Mouse (Mus musculus) CH12F3 (cell line): Measurements from ENCODE around the gene Btbd7.

Source experiments
- in situ Hi-C: fragments of 300-500 bp; cut with MboI; formaldehyde crosslinking; loops from 2 replicates; pipeline ENCODE4 v1.14.3; 2020; ENCODE audit warnings: low sequenced_read_pairs

The Btbd7 gene

DNA sequence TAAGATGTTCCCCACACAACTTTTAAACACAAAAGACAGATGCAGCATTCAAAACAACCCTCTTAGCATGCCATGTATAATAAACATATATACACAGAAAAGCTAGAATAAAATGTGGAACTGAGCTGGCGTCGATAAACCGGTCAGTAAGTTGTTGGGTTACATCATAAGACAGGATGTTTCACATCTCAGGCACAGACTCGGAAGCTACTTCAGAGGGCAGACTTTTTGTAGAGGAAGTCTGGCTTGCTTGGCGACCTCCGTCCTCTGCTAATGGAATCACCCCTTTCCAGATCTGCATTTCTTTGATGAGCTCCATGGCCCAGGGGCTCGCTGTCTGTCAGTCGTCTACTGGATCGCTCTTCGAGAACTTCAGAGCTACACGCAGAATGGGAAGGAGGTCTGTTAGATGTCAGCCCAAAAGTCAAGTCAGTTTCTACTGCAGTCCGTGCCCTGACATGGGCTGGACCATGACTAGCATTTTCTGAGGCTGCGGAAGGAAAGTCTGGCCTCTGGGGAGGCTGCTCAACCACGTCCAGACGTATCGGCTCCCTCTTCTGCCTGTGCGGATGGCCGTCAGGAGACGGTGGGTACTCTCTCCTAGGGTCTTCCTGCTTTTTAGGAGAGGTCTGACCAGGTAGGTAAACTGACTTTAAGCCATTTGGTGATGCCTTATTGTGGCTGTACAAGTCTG, 93.2 kb downstream of the Btbd7 start:
- in situ Hi-C loops, result no loop called here

DNA sequence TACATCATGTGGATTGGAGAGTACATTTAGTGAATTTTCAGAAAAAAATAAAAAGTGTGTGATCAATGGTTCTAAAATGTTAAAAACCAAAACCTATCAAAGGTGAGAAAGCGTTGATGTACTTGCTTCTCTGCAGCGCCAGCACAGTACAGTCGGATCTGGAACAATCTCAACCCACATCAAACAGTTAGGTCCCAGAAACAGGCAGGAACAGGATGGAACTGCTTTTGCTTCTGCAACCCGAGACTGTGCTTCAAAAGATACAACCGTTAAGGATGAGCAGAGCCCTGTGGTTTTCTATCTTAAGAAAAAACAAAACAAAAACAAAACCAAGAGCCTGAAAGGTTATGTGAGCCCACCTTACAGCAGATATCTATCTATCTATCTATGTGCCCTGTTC, 95.4 kb downstream of the Btbd7 start:
- in situ Hi-C loops, result no loop called here

DNA sequence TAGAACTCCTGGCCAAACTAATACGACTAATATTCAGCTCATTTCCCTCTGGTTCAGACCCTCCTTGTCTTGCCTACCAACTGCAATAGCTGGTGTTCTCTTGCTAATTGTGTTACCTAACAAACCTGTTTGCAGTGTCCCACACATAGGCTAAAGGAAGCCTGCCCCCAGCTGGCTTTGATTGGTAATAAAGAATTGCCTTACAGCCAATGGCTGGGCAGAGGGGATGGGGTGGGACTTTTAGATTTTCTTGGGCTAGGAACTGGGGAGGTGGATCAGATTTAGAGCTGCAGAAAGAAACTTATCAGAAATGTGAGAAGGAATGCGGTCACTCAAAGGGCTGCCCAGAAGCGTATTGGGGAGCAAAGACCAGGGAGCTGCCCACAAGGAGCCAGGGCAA, 98.8 kb downstream of the Btbd7 start:
- in situ Hi-C loops, result no loop called here

DNA sequence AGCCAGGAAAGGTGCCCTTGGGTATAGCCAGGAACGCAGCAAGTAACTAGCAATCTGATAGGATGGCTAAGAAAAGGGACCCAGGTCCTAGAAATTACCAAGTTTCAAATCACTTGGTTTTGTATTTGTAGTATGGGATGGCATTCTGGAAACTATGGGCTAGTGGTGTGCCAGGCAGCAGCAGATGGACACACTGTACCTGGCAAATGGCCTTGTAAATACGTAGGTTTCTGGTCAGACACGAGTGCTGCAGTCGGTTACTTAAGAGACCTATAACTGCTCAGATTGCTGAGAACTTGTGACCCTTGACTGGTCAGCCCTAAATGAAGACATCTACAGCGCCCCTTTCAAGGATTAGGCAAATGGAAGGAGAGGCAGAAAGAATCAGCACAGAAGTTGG, 100.1 kb downstream of the Btbd7 start:
- in situ Hi-C loops, result no loop called here

DNA sequence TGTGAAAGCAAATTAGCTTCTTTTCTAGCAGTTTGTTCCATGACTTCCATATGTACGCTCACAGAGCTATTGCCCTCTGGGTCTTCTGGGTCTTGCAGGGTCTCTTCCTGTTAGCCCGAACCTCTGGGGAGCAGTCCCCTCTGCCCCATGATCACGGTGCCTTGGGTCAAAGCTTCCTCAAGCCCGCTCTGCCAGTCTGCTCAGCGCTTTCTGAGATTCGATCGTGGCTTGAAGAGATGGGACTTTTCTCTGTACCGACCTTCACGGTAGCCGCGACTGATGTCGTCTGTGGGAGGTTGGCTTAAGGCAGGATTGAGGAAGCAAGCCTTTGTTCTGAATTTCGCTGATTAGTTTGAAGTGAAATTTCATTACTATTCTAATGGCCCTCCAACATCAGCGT, 102.2 kb downstream of the Btbd7 start:
- in situ Hi-C loops, result no loop called here

DNA sequence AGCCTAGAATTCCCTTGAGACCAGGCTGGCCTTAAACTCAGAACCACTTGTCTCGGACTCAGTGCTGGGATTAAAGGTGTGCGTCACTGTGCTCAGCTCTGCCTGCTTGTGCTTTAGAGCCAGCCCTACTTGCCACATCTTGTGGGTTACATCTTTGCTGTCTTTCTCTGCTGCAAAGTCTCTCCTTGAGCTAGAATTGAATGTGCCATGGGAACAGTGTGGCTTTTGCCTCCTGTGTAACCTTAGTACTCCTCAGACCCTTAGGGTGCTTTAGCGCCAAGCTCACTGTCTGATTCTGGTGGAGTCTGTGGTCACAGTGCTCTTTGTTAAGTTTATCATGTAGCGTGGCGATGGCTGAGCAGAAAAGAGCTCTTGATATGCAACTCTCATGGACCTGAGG, 105.6 kb downstream of the Btbd7 start:
- in situ Hi-C loops, result no loop called here

DNA sequence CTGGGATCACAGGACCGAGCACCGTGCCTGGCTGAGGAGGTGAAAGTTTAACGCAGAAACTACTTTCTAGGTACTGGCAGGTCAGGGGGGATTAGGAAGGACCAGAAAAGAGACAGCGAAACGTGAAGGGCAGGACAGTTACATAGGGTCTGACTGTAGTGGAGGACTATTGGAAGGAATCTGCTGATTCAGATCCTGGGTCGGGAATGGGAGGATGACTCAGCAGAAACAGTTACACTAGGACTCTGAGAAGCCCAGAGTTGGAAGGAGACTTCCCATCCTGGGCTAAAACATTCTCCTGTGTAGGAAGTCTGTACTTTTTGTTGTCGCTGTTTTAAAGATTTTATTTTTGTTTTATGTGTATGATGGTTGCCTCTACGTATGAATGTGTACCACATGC, 106.7 kb downstream of the Btbd7 start:
- in situ Hi-C loops, result no loop called here

DNA sequence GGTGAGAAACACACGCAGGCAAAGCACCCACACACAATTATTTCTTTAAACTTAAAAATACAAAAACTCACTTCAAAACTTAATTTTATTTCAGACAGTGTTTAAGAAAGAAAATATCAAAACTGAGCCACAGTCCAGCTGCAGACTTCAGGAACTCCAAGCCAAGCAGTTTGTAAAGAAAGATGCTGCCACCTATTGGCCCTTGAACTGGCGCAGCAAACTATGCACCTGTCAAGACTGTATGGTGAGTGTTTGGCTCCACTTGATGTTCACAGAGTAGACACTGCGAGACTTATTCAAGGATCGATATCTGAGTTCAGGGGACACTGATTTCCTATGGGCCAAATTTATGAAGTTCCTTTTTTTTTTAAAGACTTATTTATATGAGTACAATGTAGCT, 109.3 kb downstream of the Btbd7 start:
- in situ Hi-C loops, result no loop called here

DNA sequence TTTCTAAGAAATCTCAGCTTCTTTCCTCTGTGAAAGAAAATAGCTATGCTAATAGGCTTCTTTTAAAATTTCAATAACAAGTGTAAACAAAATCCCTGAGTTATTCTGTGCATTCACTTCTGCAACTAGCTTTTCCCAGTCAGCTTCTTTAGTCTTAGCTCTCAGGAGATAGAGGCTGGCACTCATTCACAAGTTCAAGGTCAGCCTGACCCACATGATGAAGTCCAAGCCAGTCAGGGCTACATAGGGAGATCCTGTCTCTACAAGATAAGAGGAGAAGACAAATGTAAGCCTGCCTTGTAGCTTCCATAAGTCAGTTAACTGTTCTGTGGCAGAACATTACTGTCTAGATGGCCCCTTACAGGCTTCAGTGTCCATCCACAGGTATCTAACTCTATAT, 114.6 kb downstream of the Btbd7 start:
- in situ Hi-C loops, result no loop called here

DNA sequence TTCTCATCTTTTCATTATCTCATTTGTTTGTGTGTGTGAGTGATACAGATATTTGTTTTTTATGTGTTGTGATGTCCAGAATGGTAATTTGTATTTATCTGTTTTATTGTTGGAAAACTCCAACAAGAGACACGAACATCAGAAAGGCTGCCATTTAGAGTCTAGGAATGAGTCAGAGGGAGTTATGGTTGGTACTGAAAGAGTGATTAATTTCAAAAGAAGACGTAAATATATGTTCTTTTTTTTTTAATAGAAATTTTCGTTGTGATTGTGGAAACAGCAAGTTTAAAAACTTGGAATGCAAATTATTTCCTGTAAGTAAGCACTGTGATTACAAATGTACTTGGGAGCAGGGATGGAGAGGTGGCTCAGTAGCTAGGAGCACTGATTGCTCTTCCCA, 116.6 kb downstream of the Btbd7 start:
- in situ Hi-C loops, result no loop called here

DNA sequence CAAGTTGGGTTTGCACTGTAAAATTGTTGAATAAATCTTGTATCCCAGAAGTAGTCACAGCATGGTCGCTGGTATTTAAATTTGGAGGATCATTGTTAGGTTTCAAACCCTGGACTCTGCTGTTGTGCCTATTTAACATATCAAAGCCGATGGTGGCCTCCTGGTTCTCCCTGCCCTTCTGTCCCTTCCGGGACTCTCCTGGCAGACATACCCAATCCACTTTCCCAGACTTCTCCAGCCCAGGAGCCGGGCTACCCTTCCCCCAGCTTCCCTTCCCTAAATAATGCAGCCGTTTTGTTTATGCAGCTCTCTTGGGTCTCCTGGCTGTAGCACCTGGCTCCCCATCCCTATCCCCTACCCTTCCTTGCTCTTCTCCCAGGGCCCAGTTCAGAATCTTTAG, 119.3 kb downstream of the Btbd7 start:
- in situ Hi-C loops, result no loop called here

DNA sequence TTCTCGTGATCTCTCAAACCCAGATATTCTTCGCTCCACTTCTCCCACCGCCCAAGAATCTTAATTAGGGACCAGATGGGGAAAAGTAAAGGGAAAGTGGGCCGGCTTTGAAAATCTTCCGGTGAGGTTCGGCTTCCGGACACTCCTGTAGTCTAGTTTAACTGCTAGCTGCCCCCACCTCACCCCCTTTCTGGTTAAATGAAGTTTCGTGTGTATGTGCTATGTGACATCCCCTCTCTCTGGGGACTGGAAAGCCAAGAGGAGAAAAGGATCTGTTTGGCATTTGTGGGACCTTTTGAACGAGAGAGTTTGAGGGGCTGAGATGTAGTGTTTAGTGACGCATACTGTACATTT, 119.9 kb downstream of the Btbd7 start, which contains the start of gene Gm20604:
Gm20604 (minus strand) TSS at position 270 of the 354 bp plus-strand sequence.
- in situ Hi-C loops, result no loop called here

DNA sequence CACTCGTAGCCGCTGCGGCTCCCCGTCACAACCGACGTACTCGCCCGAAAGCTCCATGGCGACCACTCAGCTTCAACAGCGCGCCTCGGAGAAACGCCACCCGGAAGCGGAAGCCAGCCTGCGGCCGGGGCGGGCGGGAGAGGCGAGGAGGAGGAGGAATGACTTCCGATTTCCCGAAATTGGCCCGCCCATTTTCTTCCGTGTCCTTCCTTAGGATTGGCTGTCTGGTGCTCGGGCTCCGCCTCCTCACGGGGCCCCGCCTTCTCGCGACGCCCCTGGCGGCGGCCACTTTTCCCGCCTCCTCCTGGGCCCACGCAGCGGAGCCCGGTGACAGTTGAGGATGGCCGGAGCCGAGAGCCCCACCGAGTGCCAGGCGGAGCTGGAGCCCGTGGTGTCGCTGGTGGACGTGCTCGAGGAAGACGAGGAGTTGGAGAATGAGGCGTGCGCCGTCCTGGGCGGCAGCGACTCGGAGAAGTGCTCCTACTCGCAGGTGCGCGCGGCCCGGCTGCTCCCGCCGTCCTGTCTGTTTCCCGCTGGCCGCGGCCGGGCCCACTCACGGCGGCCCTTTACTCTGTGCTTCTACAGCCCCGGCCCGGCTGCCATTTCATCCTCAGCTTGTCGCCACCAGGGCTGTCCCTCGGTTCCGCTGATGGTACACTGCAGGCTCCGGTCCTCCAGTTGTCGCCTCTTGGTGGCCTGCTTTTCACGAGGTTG, 120.4 kb downstream of the Btbd7 start, which contains the start of the genes Gm28051, Gon7 and Ubr7:
Gm28051 (minus strand) TSS at position 77 of the 714 bp plus-strand sequence.
Gon7 (minus strand) TSS at position 115 of the 714 bp plus-strand sequence.
Ubr7 (plus strand) TSS at position 279 of the 714 bp plus-strand sequence.
- in situ Hi-C loops, result no loop called here

DNA sequence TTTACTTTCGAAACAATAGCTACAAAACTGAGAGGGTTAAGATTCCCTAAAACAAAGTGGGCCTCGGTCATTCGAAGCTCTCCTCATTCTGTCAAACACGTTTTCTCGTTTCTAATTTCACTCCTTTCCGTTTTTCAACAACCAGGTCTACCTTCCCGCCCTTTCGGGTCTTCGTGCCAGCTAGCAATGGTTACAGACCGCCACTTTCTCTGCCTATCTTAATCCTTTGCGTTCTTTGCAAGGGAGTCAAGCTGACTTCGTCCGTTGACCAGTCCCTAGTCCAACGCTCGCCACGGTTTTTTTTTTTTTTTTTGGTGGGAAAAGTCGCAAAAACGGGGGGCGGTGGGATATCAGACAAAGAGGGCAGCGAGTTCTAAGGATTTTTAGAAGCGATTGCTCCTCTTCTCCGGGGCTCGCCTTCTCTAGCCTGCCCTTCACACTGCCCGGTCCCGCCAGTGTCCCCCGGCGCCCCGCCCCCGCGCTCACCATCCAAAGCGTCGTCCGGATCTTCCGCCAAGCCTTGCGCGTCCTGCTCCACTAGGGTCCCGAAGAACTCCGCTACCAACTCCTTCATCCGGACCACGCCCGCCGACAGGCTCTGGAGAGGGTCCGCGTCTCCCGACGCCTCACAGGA, 121.1 kb downstream of the Btbd7 start:
- in situ Hi-C loops, result no loop called here

DNA sequence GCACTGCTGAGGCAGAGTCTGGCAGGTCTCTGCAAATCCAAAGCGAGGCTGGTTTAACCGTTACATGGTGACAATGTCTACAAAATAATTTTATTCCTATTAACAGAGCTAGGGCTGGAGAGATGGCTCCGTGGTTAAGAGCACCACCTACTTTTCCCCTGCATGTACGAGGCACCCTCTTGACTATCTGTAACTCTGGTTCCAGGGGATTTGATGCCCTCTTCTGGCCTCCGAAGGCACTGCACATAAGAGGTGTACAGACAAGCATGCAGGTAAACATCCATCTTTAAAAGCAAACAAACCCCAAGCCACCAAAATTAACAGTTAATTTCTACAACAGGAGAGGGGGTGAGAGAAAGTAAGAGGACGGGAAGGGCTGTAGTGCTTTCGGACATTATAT, 122.0 kb downstream of the Btbd7 start:
- in situ Hi-C loops, result no loop called here

DNA sequence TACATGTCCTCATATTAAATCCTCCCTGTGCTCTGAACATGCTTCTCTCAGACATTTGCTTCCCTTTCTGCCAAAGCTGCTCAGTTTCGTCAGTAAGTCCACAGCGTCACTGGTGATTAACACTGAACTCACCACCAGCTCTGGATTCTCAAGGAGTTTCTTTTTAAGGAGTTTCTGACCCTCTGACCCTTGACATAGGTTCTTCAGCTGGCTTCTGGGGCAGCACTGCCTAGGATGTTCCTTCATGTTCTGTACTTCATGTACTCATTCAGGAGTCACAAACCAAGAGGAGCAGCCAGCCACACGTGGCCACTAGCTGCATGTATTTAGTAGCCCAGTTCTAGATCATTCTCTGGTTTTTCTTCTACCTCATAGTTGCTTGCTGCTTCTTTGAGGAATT, 130.0 kb downstream of the Btbd7 start:
- in situ Hi-C loops, result no loop called here

DNA sequence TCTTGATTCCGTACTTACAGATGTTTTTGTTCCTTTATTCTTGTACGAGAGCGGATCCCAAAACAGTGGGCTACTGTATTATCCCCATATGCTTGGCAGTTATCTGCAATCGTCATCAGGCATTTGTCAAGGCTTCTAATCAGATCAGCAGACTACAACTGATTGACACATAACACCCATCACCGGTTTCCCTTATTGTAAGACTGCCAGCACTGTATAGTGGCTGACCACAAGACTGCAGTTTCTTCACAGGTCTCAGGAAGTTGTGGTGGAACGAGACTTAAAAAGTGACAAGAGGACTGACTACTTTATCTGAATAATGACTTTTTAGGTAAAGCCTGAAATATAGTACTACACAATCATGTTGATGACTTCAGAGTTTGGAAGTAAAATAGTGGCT, 133.4 kb downstream of the Btbd7 start:
- in situ Hi-C loops, result no loop called here

DNA sequence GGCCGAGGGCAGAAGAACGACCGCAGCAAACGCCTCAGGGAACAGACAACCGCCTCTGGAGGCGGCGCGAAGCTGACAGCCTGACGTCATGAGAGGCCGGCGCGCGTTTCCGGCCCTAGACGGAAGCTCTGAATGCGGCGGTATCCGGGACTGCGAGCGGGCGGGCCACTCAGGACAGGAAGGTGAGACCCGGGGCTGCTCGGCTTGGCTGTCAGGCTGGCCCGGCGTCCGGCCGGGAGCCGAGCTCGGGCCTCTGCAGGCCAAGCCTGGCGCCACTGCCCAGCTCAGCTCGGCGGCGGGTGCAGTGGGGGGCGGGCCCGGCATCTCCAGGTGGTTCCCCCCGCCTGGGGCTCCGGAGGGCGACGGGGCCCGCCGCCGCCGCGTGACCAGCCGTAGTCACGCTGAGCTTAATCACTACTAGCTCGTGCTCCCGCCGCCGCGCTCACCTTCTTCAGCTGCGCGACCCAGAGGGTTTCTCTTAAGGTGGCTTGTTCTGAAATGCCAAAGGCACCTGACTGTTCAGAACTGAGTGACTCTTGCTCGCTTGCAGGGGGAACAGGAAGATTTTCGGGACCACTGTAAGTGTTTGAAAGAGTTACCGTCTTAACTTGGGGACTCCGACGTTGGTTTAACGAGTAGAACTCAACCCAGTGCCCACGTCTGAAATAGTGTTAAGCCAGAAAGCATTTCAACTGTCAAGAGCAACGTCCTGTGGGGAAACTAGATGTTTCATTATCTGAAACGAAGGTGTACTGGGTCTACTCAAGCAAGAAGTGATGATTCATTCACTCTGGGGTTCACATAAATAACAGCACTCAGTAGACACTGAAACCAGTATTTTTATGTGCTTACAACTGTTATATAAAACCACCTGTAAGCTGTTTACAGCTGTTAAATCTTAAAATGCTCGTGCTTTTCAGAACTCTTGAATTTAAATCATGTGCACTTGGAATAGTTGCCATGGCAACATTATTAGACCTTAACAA, 134.4 kb downstream of the Btbd7 start, which contains the start of the genes Moap1 and Tmem251:
Moap1 (minus strand) TSS at position 73 of the 986 bp plus-strand sequence.
Tmem251 (plus strand) TSS at position 174 of the 986 bp plus-strand sequence.
- in situ Hi-C loops, result no loop called here

DNA sequence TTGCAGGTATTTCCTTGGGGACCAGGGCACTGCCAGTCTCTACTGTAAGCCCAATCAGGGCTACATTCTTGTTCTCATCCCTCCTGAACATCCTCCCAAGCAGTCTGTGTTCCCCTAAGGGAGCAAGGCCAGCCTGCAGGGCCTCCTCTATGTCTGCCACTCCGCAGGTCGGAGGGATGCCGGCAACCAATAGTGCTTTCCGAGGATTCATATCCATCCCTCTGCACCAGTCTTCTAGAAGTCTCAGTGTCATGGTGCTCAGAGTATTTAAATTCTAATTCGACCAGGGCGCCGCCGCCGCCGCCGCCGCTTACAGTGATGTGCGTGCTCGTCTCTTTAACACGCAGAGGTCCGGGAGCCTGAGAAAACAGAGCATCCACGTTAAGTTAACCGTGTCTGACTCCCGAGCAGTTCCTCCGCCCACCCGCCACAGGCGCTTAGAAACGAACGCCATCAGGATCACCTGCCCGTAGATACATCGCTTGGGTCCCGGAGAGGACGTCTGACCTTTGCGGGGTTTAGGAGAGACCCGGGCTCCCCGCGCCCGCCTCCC, 135.2 kb downstream of the Btbd7 start:
- in situ Hi-C loops, result no loop called here

DNA sequence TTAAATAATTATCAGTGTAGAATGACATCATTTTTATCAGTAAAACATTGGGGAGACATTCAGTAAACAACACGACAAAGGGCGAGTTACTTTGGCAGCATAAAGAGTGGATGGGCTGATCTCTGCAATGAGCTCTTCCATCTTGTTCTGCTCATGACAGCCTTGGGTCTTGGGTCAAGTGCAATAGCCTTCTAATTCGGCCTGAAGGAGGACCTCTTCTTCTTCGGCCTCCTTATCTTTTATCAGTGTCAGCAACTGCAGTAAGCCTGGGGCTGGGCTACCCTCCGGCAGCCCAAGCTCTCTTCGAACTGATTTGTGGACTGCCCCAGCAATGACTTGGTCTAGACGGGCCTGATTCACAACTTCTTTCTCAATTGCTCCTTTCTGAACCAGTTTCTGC, 136.2 kb downstream of the Btbd7 start:
- in situ Hi-C loops, result no loop called here
